Mouse (Mus musculus) heart, postnatal 10 days (tissue): Measurements from ENCODE around the gene Hyls1. TPM values are rescaled to one million over a fixed set of nuclear protein-coding genes. Genes with fewer than 3 reads are reported as not detected.

Experiments
- DNase-seq, 2 experiments: peaks; one replicate each; pipeline ENCODE4 v3.0.0; 2021
- intact Hi-C: fragments of 180-260 bp; cut with DNase I; formaldehyde crosslinking; loops from one replicate; pipeline ENCODE4 v1.15.1; 2025
- total RNA-seq, 2 experiments: library from RNA; stranded (reverse); gene quantifications; 2 replicates each; pipeline ENCODE4 v1.2.3; 2021

The Hyls1 gene
- total RNA-seq, 2 experiments from 2014 or later = 3.5 to 4.5 TPM

- no peak for DNase-seq
- intact Hi-C loops = loop anchor here (10.0 kb wide), 1 partner anchor 521 kb away; no protein-coding TSS in a partner anchor
Observed at GRCm38 (mm10) chr9:35545704-35546103, 24.5 kb downstream of the Hyls1 start.

GRCm38 (mm10) chr9:35544666-35545065 lies 25.5 kb downstream of the Hyls1 start:
- intact Hi-C loops = loop anchor here (10.0 kb wide), 1 partner anchor 520 kb away; no protein-coding TSS in a partner anchor

GRCm38 (mm10) chr9:35543099-35543860 lies 26.9 kb downstream of the Hyls1 start:
- DNase-seq = no peak
- intact Hi-C loops = loop anchor here (10.0 kb wide), 1 partner anchor 518 kb away; no protein-coding TSS in a partner anchor

More at GRCm38 (mm10) chr9:35544666-35545065, 25.5 kb downstream of the Hyls1 start:
- peak; percentile 43 to 62 for DNase-seq

GRCm38 (mm10) chr9:35541941-35542340 lies 28.3 kb downstream of the Hyls1 start:
- intact Hi-C loops = loop anchor here (1.0 to 10.0 kb wide), 2 partner anchors 260 to 517 kb away; no protein-coding TSS in a partner anchor

GRCm38 (mm10) chr9:35541488-35541887 lies 28.7 kb downstream of the Hyls1 start:
- intact Hi-C loops = loop anchor here (1.0 to 10.0 kb wide), 2 partner anchors 259 to 517 kb away; no protein-coding TSS in a partner anchor
- DNase-seq = peak; percentile 84 to 90

More at GRCm38 (mm10) chr9:35541941-35542340, 28.3 kb downstream of the Hyls1 start:
- no peak for DNase-seq

GRCm38 (mm10) chr9:35541024-35541423 lies 29.2 kb downstream of the Hyls1 start:
- intact Hi-C loops = loop anchor here (1.0 to 10.0 kb wide), 2 partner anchors 259 to 516 kb away; no protein-coding TSS in a partner anchor
- no peak for DNase-seq

- intact Hi-C loops = no loop called here
- no peak for DNase-seq
Observed at GRCm38 (mm10) chr9:35539001-35539750, 31.0 kb downstream of the Hyls1 start.

- intact Hi-C loops = no loop called here
- DNase-seq = no peak
Observed at GRCm38 (mm10) chr9:35535876-35536275, 34.3 kb downstream of the Hyls1 start.

- intact Hi-C loops = no loop called here
- peak; percentile 64 to 76 for DNase-seq
Observed at GRCm38 (mm10) chr9:35535110-35535509, 35.1 kb downstream of the Hyls1 start.

- intact Hi-C loops = no loop called here
- peak in 1 of 2 experiments; percentile 15 for DNase-seq
Observed at GRCm38 (mm10) chr9:35533266-35533665, 36.9 kb downstream of the Hyls1 start.

GRCm38 (mm10) chr9:35529796-35530195 lies 40.4 kb downstream of the Hyls1 start:
- no peak for DNase-seq
- intact Hi-C loops = no loop called here

GRCm38 (mm10) chr9:35529141-35529540 lies 41.1 kb downstream of the Hyls1 start:
- intact Hi-C loops = no loop called here
- DNase-seq = no peak

- intact Hi-C loops = loop anchor here (1.0 to 2.0 kb wide), 2 partner anchors 101 to 242 kb away; no protein-coding TSS in a partner anchor
- DNase-seq = peak; percentile 80 to 85
Observed at GRCm38 (mm10) chr9:35523941-35524411, 46.2 kb downstream of the Hyls1 start.

GRCm38 (mm10) chr9:35523541-35523940 lies 46.7 kb downstream of the Hyls1 start:
- DNase-seq = peak; percentile 63 to 69
- intact Hi-C loops = loop anchor here (2.0 kb wide), 1 partner anchor 101 kb away; no protein-coding TSS in a partner anchor

- intact Hi-C loops = loop anchor here (2.0 kb wide), 1 partner anchor 100 kb away; no protein-coding TSS in a partner anchor
- DNase-seq = peak in 1 of 2 experiments; percentile 31
Observed at GRCm38 (mm10) chr9:35522821-35523515, 47.2 kb downstream of the Hyls1 start.

- intact Hi-C loops = loop anchor here (2.0 kb wide), 1 partner anchor 99 kb away; no protein-coding TSS in a partner anchor
- no peak for DNase-seq
Observed at GRCm38 (mm10) chr9:35522241-35522640, 48.0 kb downstream of the Hyls1 start.

- intact Hi-C loops = no loop called here
- DNase-seq = no peak
Observed at GRCm38 (mm10) chr9:35520631-35521348, 49.4 kb downstream of the Hyls1 start.

- intact Hi-C loops = no loop called here
- no peak for DNase-seq
Observed at GRCm38 (mm10) chr9:35518169-35518568, 52.0 kb downstream of the Hyls1 start, which contains the start of gene Gm1113. Gene Gm1113 (minus strand): TSS chr9:35518269.

- intact Hi-C loops = no loop called here
- no peak for DNase-seq
Observed at GRCm38 (mm10) chr9:35516711-35517110, 53.5 kb downstream of the Hyls1 start.
